Mouse (Mus musculus): ENCODE results near the gene Adam11. TPM values are rescaled to one million over a fixed set of nuclear protein-coding genes. Genes with fewer than 3 reads are reported as not detected.

Gene Adam11
- polyA plus RNA-seq, 1 experiment from 2014 or later = 20.9 TPM

GRCm38 (mm10) chr11:102753591-102754324, 7.5 kb upstream of the Adam11 start:
- H3K9ac ChIP-seq (replicated peaks) = peak overlapping the region; percentile 34; the same call in 1 of the 2 replicates

DNA sequence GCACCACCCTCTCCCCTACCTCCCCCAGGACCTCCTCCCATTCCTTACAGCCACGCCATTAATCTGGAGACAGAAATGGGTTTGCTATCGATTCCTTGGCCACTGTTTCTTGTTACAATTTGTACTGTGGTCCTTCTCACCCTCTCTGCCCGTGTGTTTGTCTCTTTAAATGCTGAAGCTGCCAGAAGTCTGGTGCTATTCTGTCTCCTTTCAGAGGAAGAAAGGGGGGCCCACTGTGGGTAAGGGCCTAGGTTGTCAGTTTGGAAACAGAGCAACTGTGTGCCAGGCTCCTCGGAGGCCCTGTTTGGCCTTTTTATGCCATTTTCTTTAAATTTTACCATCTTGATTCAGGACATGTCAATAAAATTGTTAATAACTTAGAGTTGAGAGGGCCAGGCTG, 6.8 kb upstream of the Adam11 start:
- H3K4me1 ChIP-seq (replicated peaks) = peaks cover 22% of the 10 kb centered on the region
- H3K27me3 ChIP-seq = peaks cover 15% of the 10 kb centered on the region; the same call in 1 of the 2 replicates
- no peak overlapping the region for H3K4me3 ChIP-seq (replicated peaks)
- H3K36me3 ChIP-seq = no peaks in the 10 kb centered on the region
- ATAC-seq (ENCODE audit: insufficient number of reproducible peaks, insufficient read depth, low FRiP score, low TSS enrichment, low read depth) = no peak
- WGBS = 42% methylated on average over 4 of the region's 4 CpGs
- peak overlapping the region; percentile 34; the same call in 1 of the 2 replicates for H3K9ac ChIP-seq (replicated peaks)
- peak overlapping the region; percentile 56; the same call in 1 of the 2 replicates for H3K27ac ChIP-seq
- H3K4me2 ChIP-seq = peak overlapping the region; percentile 41
- H3K9me3 ChIP-seq = no peaks in the 10 kb centered on the region

More at GRCm38 (mm10) chr11:102753591-102754324, 7.5 kb upstream of the Adam11 start:
- WGBS = 43% methylated on average over 18 of the region's 18 CpGs
- Histone ChIP-seq H3K9me3 (no peaks in the 10 kb centered on the region), H3K27ac (peak overlapping the region; percentile 56), H3K4me3 (replicated peaks) (no peak overlapping the region), H3K27me3 (peaks cover 11% of the 10 kb centered on the region; the same call in 1 of the 2 replicates), H3K36me3 (no peaks in the 10 kb centered on the region), H3K4me2 (peak overlapping the region; percentile 41), H3K4me1 (replicated peaks) (peaks cover 22% of the 10 kb centered on the region)
- ATAC-seq (ENCODE audit: insufficient number of reproducible peaks, insufficient read depth, low FRiP score, low TSS enrichment, low read depth) = peak; percentile 39; the same call in 1 of the 2 replicates

DNA sequence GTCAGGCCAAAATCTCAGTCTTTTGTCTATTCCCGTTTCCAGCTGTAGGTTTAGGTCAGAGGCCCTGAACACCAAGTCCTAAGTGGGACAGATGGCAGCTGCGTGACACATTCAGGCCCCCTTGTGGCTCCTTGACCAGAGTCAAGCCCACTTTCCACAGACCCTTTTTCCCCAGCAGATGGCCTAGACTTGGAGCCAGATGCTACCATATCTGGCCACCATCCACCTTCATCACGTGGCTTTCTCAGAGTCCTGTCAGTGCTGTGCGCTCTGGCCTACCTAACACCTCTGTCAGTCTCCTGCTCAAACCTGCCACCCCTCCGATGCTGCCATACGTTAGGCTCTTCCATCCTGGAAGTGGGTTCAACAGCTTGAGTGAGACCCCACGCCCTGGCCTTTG, 5.8 kb upstream of the Adam11 start:
- ATAC-seq (ENCODE audit: insufficient number of reproducible peaks, insufficient read depth, low FRiP score, low TSS enrichment, low read depth) = no peak
- no peaks in the 10 kb centered on the region for H3K36me3 ChIP-seq

DNA sequence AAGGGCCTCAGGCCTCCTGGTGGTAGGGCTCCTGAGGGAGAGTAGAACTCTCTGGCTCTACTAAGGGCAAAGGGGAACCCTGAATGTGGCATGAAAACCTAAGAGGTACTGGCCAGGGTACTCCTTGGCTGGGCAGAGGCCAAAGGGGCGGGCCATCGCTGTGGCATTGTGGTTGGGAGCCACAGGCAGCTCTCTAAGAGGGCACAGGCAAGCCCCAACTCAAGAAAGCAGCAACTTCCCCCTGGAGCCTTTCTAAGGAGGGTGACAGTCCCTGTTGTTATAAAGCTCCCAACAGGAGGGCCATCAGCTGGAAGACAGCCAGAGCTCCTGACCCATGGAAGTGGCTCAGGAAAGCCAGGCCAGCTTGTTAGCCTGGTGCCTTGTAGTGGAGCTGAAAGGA, 2.3 kb upstream of the Adam11 start:
- 88% methylated on average over 2 of the region's 2 CpGs for WGBS

More for the DNA sequence above, 5.8 kb upstream of the Adam11 start:
- no peak overlapping the region for H3K4me3 ChIP-seq (replicated peaks)
- WGBS = 71% methylated on average over 7 of the region's 7 CpGs
- H3K9ac ChIP-seq (replicated peaks) = no peak overlapping the region
- peaks cover 21% of the 10 kb centered on the region for H3K27me3 ChIP-seq
- H3K27ac ChIP-seq = no peak overlapping the region
- peaks cover 22% of the 10 kb centered on the region for H3K4me1 ChIP-seq (replicated peaks)
- no peak overlapping the region for H3K4me2 ChIP-seq
- H3K9me3 ChIP-seq = no peaks in the 10 kb centered on the region

DNA sequence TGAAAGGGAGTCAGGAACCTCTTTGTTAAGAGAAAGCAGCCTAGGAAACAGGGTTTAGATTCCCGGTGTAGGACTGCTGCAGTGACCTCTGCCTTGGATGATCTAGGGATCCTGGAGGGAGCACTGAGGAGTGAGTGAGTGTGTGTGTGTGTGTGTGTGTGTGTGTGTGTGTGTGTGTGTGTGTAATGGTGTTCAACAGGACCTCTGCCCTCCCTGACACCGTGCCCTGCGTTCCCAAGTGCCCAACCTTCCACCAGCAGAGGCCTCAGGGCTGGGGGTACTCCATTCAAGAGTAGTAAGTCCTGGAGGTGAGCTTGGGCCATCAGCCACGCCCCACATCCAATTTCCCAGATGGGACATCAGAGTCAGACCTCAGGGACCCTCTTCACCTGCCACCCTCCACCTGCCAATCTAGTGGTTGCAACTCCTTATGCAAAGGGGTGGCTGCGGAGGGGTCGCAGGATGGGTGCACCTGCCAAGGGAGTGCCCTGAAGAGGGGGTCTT, 382 bp upstream of the Adam11 start:
- WGBS = 15% methylated on average over 6 of the region's 6 CpGs
- no peaks in the 10 kb centered on the region for H3K9me3 ChIP-seq

More for the DNA sequence above, 2.3 kb upstream of the Adam11 start:
- no peak for ATAC-seq (ENCODE audit: insufficient number of reproducible peaks, insufficient read depth, low FRiP score, low TSS enrichment, low read depth)
- no peak overlapping the region for H3K9ac ChIP-seq (replicated peaks)
- H3K4me3 ChIP-seq (replicated peaks) = no peak overlapping the region
- no peak overlapping the region for H3K27ac ChIP-seq
- H3K27me3 ChIP-seq = peaks cover 48% of the 10 kb centered on the region
- H3K9me3 ChIP-seq = no peaks in the 10 kb centered on the region
- peaks cover 25% of the 10 kb centered on the region for H3K4me1 ChIP-seq (replicated peaks)
- H3K36me3 ChIP-seq = no peaks in the 10 kb centered on the region
- H3K4me2 ChIP-seq = no peak overlapping the region

DNA sequence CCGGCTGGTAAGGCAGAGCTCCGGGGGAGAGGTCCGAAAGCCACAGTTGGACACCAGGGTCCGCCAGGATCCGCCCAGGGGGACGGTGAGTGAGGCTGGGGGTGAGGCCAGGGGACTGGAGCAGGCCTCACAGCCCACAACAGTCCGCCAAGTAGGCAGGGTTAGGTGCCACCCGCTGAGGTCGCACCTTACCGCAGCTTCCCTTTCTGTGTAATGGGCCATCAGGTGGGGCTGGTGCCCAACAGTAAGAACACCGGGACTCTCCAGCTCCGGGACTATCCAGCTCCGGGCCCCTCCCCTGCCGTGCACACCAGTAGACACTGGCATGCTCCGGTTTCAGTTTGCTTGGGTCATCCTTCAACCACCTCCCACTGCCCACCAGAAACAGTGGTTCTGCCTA, 1.0 kb downstream of the Adam11 start:
- H3K27ac ChIP-seq = no peak overlapping the region
- peak overlapping the region; percentile 65 for H3K4me3 ChIP-seq (replicated peaks)
- ATAC-seq (ENCODE audit: insufficient number of reproducible peaks, insufficient read depth, low FRiP score, low TSS enrichment, low read depth) = 0 out of 2 replicates have a peak, but pooled peaks have one; percentile 6
- H3K9me3 ChIP-seq = no peaks in the 10 kb centered on the region
- peaks cover 14% of the 10 kb centered on the region for H3K4me1 ChIP-seq (replicated peaks)
- H3K27me3 ChIP-seq = peaks cover 57% of the 10 kb centered on the region
- H3K9ac ChIP-seq (replicated peaks) = peak overlapping the region; percentile 75; the same call in 1 of the 2 replicates
- 8% methylated on average over 15 of the region's 15 CpGs for WGBS
- H3K36me3 ChIP-seq = no peaks in the 10 kb centered on the region
- H3K4me2 ChIP-seq = peak overlapping the region; percentile 100

More for the DNA sequence above, 382 bp upstream of the Adam11 start:
- peaks cover 57% of the 10 kb centered on the region for H3K27me3 ChIP-seq
- H3K4me2 ChIP-seq = peak overlapping the region; percentile 100
- H3K4me3 ChIP-seq (replicated peaks) = peak overlapping the region; percentile 65
- peaks cover 14% of the 10 kb centered on the region for H3K4me1 ChIP-seq (replicated peaks)
- no peaks in the 10 kb centered on the region for H3K36me3 ChIP-seq
- no peak overlapping the region for H3K27ac ChIP-seq
- H3K9ac ChIP-seq (replicated peaks) = peak overlapping the region; percentile 75
- no peak for ATAC-seq (ENCODE audit: insufficient number of reproducible peaks, insufficient read depth, low FRiP score, low TSS enrichment, low read depth)

DNA sequence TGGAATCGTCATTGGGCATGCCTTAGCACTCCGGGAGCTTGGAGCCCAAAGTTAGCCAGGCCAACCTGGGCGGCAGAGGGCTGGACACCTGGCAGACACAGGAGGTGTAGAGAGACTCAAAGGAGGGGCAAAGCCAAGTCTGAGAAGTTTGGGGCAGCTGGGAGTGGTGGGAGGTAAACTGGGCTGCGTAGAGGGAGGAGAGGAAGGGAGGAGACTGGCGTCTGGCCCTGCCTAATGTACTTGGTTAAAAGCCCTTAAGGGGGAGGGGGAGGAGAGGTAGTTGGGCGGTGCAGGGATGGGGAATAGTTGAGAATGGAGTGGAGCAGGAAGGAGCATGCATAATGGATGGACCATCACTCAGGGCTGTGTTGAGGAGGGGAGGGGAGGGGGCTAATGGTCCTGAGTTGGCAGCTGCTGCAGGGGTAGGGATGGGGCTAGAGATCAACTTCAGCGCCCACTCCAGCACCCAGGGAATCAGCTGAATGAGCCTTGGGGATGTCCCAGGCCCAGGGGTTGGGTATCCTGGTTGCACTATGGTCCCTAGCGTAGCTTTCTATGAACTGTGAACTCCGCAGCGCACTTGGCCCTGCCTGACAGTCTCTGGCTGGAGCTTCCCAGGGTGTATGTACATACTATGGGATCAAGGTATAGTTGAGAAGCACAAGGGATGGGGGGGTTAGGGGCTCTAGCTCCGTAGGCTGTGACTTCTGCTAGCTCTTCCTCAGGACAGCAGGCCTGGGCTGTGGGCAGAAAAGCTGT, 1.9 kb downstream of the Adam11 start:
- peaks cover 14% of the 10 kb centered on the region for H3K4me1 ChIP-seq (replicated peaks)
- no peak overlapping the region for H3K9ac ChIP-seq (replicated peaks)
- no peaks in the 10 kb centered on the region for H3K9me3 ChIP-seq
- peaks cover 57% of the 10 kb centered on the region for H3K27me3 ChIP-seq
- ATAC-seq (ENCODE audit: insufficient number of reproducible peaks, insufficient read depth, low FRiP score, low TSS enrichment, low read depth) = no peak
- H3K36me3 ChIP-seq = no peaks in the 10 kb centered on the region
- WGBS = 45% methylated on average over 11 of the region's 11 CpGs
- H3K27ac ChIP-seq = 0 out of 2 replicates have a peak overlapping the region, but pooled peaks have one; percentile 17
- H3K4me2 ChIP-seq = no peak overlapping the region
- H3K4me3 ChIP-seq (replicated peaks) = no peak overlapping the region

- no peak for ATAC-seq (ENCODE audit: insufficient number of reproducible peaks, insufficient read depth, low FRiP score, low TSS enrichment, low read depth)
- Histone ChIP-seq H3K4me3 (replicated peaks) (no peak overlapping the region), H3K9me3 (no peaks in the 10 kb centered on the region), H3K9ac (replicated peaks) (no peak overlapping the region), H3K27ac (no peak overlapping the region), H3K4me2 (no peak overlapping the region), H3K4me1 (replicated peaks) (peaks cover 23% of the 10 kb centered on the region), H3K27me3 (peaks cover 43% of the 10 kb centered on the region), H3K36me3 (no peaks in the 10 kb centered on the region)
- 85% methylated on average over 5 of the region's 5 CpGs for WGBS
Observed at GRCm38 (mm10) chr11:102765416-102765815, 4.2 kb downstream of the Adam11 start.

DNA sequence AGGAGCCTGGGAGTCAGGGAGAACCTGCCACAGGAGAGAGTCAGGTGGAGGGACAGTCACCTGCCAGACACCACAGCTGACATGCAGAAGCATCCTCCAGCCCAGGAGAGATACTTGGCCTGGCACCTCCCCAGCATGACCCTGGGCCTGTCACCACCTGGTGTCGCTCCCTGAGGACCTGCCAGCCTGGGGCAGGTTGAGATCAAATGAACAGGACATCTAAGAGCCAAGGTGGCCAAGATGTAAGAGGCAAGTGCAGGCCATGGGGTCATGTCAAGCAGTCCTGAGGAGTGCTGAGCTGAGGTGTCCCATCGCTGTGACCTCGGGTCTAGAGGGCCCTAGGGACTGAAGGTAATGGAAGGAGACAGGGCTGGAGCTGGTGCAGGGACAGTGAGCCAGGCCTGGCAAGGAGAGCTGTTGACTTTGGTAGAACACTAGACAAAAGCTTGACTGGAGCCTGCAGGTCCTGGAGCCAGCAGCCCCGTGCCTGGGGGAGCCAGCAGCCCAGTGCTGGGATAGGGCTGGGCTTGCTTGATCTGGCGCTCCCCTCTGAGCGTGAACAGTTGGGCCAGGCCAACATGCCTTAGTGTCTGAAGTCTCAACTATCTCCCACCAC, 5.9 kb downstream of the Adam11 start:
- Histone ChIP-seq H3K4me2 (no peak overlapping the region), H3K4me3 (replicated peaks) (no peak overlapping the region), H3K4me1 (replicated peaks) (peaks cover 29% of the 10 kb centered on the region), H3K27me3 (peaks cover 29% of the 10 kb centered on the region), H3K27ac (no peak overlapping the region), H3K9me3 (no peaks in the 10 kb centered on the region), H3K9ac (replicated peaks) (no peak overlapping the region), H3K36me3 (no peaks in the 10 kb centered on the region)
- WGBS = 47% methylated on average over 6 of the region's 6 CpGs
- ATAC-seq (ENCODE audit: insufficient number of reproducible peaks, insufficient read depth, low FRiP score, low TSS enrichment, low read depth) = no peak

- H3K4me1 ChIP-seq (replicated peaks) = peaks cover 42% of the 10 kb centered on the region
- H3K36me3 ChIP-seq = no peaks in the 10 kb centered on the region
- ATAC-seq (ENCODE audit: insufficient number of reproducible peaks, insufficient read depth, low FRiP score, low TSS enrichment, low read depth) = no peak
- no peaks in the 10 kb centered on the region for H3K9me3 ChIP-seq
- no peak overlapping the region for H3K9ac ChIP-seq (replicated peaks)
- peaks cover 13% of the 10 kb centered on the region; the same call in 1 of the 2 replicates for H3K27me3 ChIP-seq
- H3K27ac ChIP-seq = no peak overlapping the region
- H3K4me2 ChIP-seq = no peak overlapping the region
- 81% methylated on average over 6 of the region's 6 CpGs for WGBS
- H3K4me3 ChIP-seq (replicated peaks) = no peak overlapping the region
Observed at GRCm38 (mm10) chr11:102769141-102769540, 7.9 kb downstream of the Adam11 start.

Data from limb, embryonic 12.5 days (tissue).